Mouse (Mus musculus): Measurements from ENCODE around the gene Bckdha.
A peak's percentile ranks its signal among the peaks of the same experiment; 100 is the strongest.

DNA sequence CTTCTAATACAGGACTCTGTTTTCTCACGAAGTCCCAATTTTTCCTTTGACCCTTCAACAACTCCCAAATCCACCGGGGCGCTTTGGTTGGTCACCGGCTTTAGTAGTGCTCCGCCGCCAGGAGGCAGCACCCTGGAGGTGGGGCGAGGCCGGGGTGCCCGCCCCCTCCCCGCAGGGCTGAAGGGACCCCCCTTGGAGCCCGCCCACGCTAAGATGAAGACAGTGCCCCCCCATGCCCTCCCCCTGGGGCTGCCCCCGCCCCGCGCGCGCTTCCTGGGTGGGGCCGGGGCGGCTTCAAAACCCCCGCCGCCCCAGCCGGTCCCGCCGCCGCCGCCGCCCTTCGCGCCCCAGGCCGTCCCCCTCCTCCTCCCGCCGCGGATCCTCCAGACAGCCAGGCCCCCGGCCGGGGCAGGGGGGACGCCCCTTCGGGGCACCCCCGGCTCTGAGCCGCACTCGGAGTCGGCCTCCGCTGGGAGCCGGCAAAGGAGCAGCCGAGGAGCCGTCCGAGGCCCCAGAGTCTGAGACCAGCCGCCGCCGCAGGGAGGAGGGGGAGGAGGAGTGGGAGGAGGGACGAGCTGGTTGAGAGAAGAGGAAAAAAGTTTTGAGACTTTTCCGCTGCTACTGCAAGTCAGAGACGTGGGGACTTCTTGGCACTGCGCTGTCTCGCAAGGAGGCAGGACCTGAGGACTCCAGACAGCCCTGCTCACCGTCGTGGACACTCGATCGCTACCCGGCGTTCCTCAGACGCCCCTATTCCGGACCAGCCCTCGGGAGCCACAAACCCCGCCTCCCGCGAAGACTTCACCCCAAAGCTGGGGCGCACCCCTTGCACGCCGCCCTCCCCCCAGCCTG lies 28.1 kb upstream of the Bckdha start, which contains the start of gene Tgfb1:
- TF ChIP-seq ZC3H11A (IDR thresholded peaks at IDR 0.05; ENCODE audit: low read depth, low read length) (no peak), CTCF (IDR thresholded peaks at IDR 0.05 in 2 of 3, conservative IDR thresholded peaks at IDR 0.05 in 1 of 3; ENCODE audit: control insufficient read depth in 1 of 3, insufficient read depth in 1 of 3, low read depth in 2 of 3, low read length in 3 of 3, poor library complexity in 1 of 3, severe bottlenecking in 1 of 3) (peak in 2 of 3 experiments; percentile 38 to 85; a peak in 4 of 6 replicates), UBTF (IDR thresholded peaks at IDR 0.05; ENCODE audit: borderline replicate concordance, insufficient read depth, low read depth, low read length) (no peak), SIN3A (IDR thresholded peaks at IDR 0.05; ENCODE audit: low read length) (no peak), MAX (IDR thresholded peaks at IDR 0.05; ENCODE audit: low read length) (no peak), BHLHE40 (IDR thresholded peaks at IDR 0.05; ENCODE audit: borderline replicate concordance, low read depth, low read length) (no peak), JUND (IDR thresholded peaks at IDR 0.05; ENCODE audit: low read depth, low read length) (no peak), ZMIZ1 (IDR thresholded peaks at IDR 0.05; ENCODE audit: low read depth, low read length) (no peak)

Data from MEL (cell line).